Mouse (Mus musculus) small intestine, adult 2 months (tissue): ENCODE measurements around the gene Ccna1.

Experiments
- CTCF ChIP-seq: fragments of 200-500 bp; IDR thresholded peaks from 2 replicates; pipeline ENCODE4 v1.5.1; 2012; ENCODE audit warnings: low read depth, mild to moderate bottlenecking, control low read depth, inconsistent platforms, low read length, moderate library complexity, mixed read lengths; ENCODE audit not compliant: insufficient replicate concordance, insufficient read length; ENCODE audit errors: extremely low read depth
- POLR2A ChIP-seq: fragments of 200-500 bp; IDR thresholded peaks from 2 replicates; pipeline ENCODE4 v1.6.1; 2012; ENCODE audit warnings: low read depth, mild to moderate bottlenecking, control low read depth, inconsistent platforms, low read length, moderate library complexity

DNA sequence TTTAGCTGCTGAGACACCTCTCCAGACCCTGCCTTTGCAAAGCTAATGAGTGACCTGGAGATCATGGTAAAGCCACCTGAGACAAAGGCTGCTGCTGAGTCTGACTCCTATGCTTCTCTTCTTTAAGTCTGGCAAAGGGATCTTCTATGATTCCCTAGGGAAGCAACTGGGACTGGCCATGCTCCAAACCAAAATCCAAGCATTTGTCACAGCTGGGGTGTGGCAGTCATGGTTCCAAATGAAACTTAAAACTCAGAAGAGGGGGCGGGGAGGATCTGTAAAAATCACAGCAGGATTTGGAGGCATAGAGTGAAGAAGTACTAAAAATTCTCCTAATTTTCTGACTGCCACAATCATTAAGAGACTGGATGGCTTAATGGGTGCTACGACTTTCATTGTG lies 41.9 kb upstream of the Ccna1 start:
- TF ChIP-seq CTCF: no peak
- TF ChIP-seq POLR2A: no peak
